In genomic region chr11:99042834-99043431, GRCm38 (mm10) we compare ENCODE assay signal across 8 mouse cellular contexts. TPM values are rescaled to one million over a fixed set of nuclear protein-coding genes. Genes with fewer than 3 reads are reported as not detected.
DNase-seq lines count a peak whose midpoint lies in the region; ATAC-seq and TF ChIP-seq lines count a peak whose summit lies in the region.

No protein-coding gene starts in this region.

- H3K9me3 ChIP-seq in intestine, embryonic 16.5 days (ENCODE audit: control insufficient read depth, low read length), result no peaks in the 10 kb centered on the region
- no peaks in the 10 kb centered on the region for H3K9me3 ChIP-seq in lung, embryonic 14.5 days (ENCODE audit: low read depth, low read length)

- peak; percentile 21 for ATAC-seq in activated CD4-positive, CD25-positive, alpha-beta regulatory T cell, adult 4 months
- ATAC-seq in intestine, embryonic 16.5 days, result no peak
- no peak for ATAC-seq in lung, embryonic 14.5 days (ENCODE audit: insufficient read depth)

- no peaks in the 10 kb centered on the region for H3K27me3 ChIP-seq in intestine, embryonic 16.5 days (replicated peaks; ENCODE audit: control insufficient read depth, insufficient read depth, low read length)
- H3K27me3 ChIP-seq in lung, embryonic 14.5 days (ENCODE audit: insufficient read depth, low read length), result no peaks in the 10 kb centered on the region
- 0 out of 2 replicates have a peak, but pooled peaks cover 3% of the 10 kb centered on the region for H3K27me3 ChIP-seq in small intestine, adult 2 months (ENCODE audit: control insufficient read depth, insufficient read depth, low read length)

- H3K9ac ChIP-seq in intestine, embryonic 16.5 days (ENCODE audit: low read depth, low read length), result peak overlapping the region; percentile 85
- peak overlapping the region; percentile 84 for H3K9ac ChIP-seq in lung, embryonic 14.5 days

- peaks cover 48% of the 10 kb centered on the region for H3K4me1 ChIP-seq in intestine, embryonic 16.5 days (ENCODE audit: control insufficient read depth, insufficient read depth, low read length)
- H3K4me1 ChIP-seq in lung, embryonic 14.5 days (ENCODE audit: insufficient read depth), result peaks cover 20% of the 10 kb centered on the region
- peaks cover 22% of the 10 kb centered on the region for H3K4me1 ChIP-seq in small intestine, adult 2 months (ENCODE audit: control insufficient read depth, insufficient read depth, insufficient read length, low read length)

- WGBS in intestine, embryonic 16.5 days, result 27% methylated on average over 12 of the region's 12 CpGs
- WGBS in lung, embryonic 14.5 days, result 23% methylated on average over 12 of the region's 12 CpGs
- WGBS in small intestine, adult 2 months, result 11% methylated on average over 12 of the region's 12 CpGs

- peak overlapping the region; percentile 81 for H3K4me2 ChIP-seq in intestine, embryonic 16.5 days (ENCODE audit: low read depth, low read length)
- H3K4me2 ChIP-seq in lung, embryonic 14.5 days, result peak overlapping the region; percentile 85

- H3K36me3 ChIP-seq in intestine, embryonic 16.5 days (ENCODE audit: control insufficient read depth, insufficient read depth, low read length), result no peaks in the 10 kb centered on the region; the same call in 1 of the 2 replicates
- peaks cover 5% of the 10 kb centered on the region for H3K36me3 ChIP-seq in lung, embryonic 14.5 days (ENCODE audit: insufficient read depth)
- no peaks in the 10 kb centered on the region; the same call in 1 of the 2 replicates for H3K36me3 ChIP-seq in small intestine, adult 2 months (ENCODE audit: control insufficient read depth, insufficient read depth, low read length)

- H3K27ac ChIP-seq in intestine, embryonic 16.5 days (ENCODE audit: low read length), result peak overlapping the region; percentile 92
- peak overlapping the region; percentile 96 for H3K27ac ChIP-seq in lung, embryonic 14.5 days (ENCODE audit: low read depth)
- peak overlapping the region; percentile 71 for H3K27ac ChIP-seq in small intestine, adult 2 months (ENCODE audit: insufficient read depth, low read depth, low read length)

- no peak for TF ChIP-seq POLR2A in small intestine, adult 2 months (IDR thresholded peaks at IDR 0.05; ENCODE audit: low read depth, low read length)

- peak; percentile 43 for DNase-seq in 3T3-L1 (ENCODE audit: low read depth, low spot score)
- DNase-seq in heart, adult 11 months, result peak; percentile 98
- peak; percentile 74 for DNase-seq in lung, embryonic 14.5 days
- no peak for DNase-seq in cerebellum, adult 18-20 months
- DNase-seq in c-Kit-positive CD71-positive TER-119-positive erythroid progenitor cells, embryonic 14.5 days (ENCODE audit: low spot score), result no peak

- TF ChIP-seq CTCF in lung, embryonic 14.5 days (IDR thresholded peaks at IDR 0.05; ENCODE audit: low read depth), result no peak
- TF ChIP-seq CTCF in small intestine, adult 2 months (IDR thresholded peaks at IDR 0.05; ENCODE audit: extremely low read depth, insufficient read length, insufficient replicate concordance, low read depth, low read length), result no peak

- H3K4me3 ChIP-seq in intestine, embryonic 16.5 days (ENCODE audit: low read length), result peak overlapping the region; percentile 64
- H3K4me3 ChIP-seq in lung, embryonic 14.5 days (ENCODE audit: low read depth, low read length), result peak overlapping the region; percentile 72
- H3K4me3 ChIP-seq in small intestine, adult 2 months (ENCODE audit: low read depth, low read length), result peak overlapping the region; percentile 79

RNA-seq across cellular contexts. Expression of gene Igfbp4, which starts 1.9 kb away (rescaled TPM):
- polyA plus RNA-seq in activated CD4-positive, CD25-positive, alpha-beta regulatory T cell, adult 4 months (2017; shearing (Covaris generic)), result 10 to 100 TPM; 33.7 to 43.6 TPM
- 345 and 352 TPM in 2 replicates for polyA plus RNA-seq in intestine, embryonic 16.5 days (2015; fragmentation: Nextera tagmentation; extraction: Ambion mirVana)
- 404 and 412 TPM in 2 replicates for polyA plus RNA-seq in lung, embryonic 14.5 days (2014; fragmentation: Nextera tagmentation; extraction: Ambion mirVana)
- polyA plus RNA-seq in small intestine, adult 2 months (2012; rRNA removed), result 71.6 and 78.1 TPM in 2 replicates

RNA-seq across cellular contexts. Expression of gene Top2a, which starts 18.9 kb away (rescaled TPM):
- 100 to 1,000 TPM; 118 to 121 TPM for polyA plus RNA-seq in activated CD4-positive, CD25-positive, alpha-beta regulatory T cell, adult 4 months (2017; shearing (Covaris generic))
- polyA plus RNA-seq in intestine, embryonic 16.5 days (2015; fragmentation: Nextera tagmentation; extraction: Ambion mirVana), result 132 and 149 TPM in 2 replicates
- 349 and 364 TPM in 2 replicates for polyA plus RNA-seq in lung, embryonic 14.5 days (2014; fragmentation: Nextera tagmentation; extraction: Ambion mirVana)
- polyA plus RNA-seq in small intestine, adult 2 months (2012; rRNA removed), result 1.7 and 5.8 TPM in 2 replicates

RNA-seq across cellular contexts. Expression of gene Tns4, which starts 46.2 kb away (rescaled TPM):
- polyA plus RNA-seq in activated CD4-positive, CD25-positive, alpha-beta regulatory T cell, adult 4 months (2017; shearing (Covaris generic)), result not detected
- 0.65 and 1.3 TPM in 2 replicates for polyA plus RNA-seq in intestine, embryonic 16.5 days (2015; fragmentation: Nextera tagmentation; extraction: Ambion mirVana)
- 0.39 and 0.47 TPM in 2 replicates for polyA plus RNA-seq in lung, embryonic 14.5 days (2014; fragmentation: Nextera tagmentation; extraction: Ambion mirVana)
- polyA plus RNA-seq in small intestine, adult 2 months (2012; rRNA removed), result 4.8 and 47.8 TPM in 2 replicates

Comparison
In these comparisons a context has a peak if more than half of its experiments do, and no peak if none do; other contexts are left out.
1. DNase-seq: peak in 3T3-L1 (single experiment), heart, adult 11 months (single experiment) and lung, embryonic 14.5 days (single experiment); none in cerebellum, adult 18-20 months (0 of 2) and c-Kit-positive CD71-positive TER-119-positive erythroid progenitor cells, embryonic 14.5 days (single experiment).
2. RNA of gene Top2a, which starts 18.9 kb away (polyA plus RNA-seq): 349 to 364 TPM in lung, embryonic 14.5 days, 132 to 149 TPM in intestine, embryonic 16.5 days and 118 to 121 TPM in activated CD4-positive, CD25-positive, alpha-beta regulatory T cell, adult 4 months; 1.7 to 5.8 TPM in small intestine, adult 2 months; every median in the first group is over 10 times any median in the second.
3. Peak in every context shown above with its lines, with median percentiles within 50 percentile points of each other: H3K27ac ChIP-seq and H3K4me3 ChIP-seq.